Mouse (Mus musculus) hindbrain, embryonic 15.5 days (tissue): ENCODE data around the gene Flywch1. TPM values are rescaled to one million over a fixed set of nuclear protein-coding genes. Genes with fewer than 3 reads are reported as not detected.

Source experiments
- ATAC-seq: fragments of 200-750 bp; cut with Nextera tagmentation; 2 replicates; pipeline ENCODE4 v1.8.0; 2017; ENCODE audit warnings: low read depth, moderate number of reproducible peaks, moderate TSS enrichment; ENCODE audit not compliant: low FRiP score
- H3K27ac ChIP-seq: fragments of 300-500 bp; sonication (generic); replicated peaks from 2 replicates; pipeline ENCODE4 v1.5.1; 2015; ENCODE audit warnings: mild to moderate bottlenecking, inconsistent platforms
- H3K27me3 ChIP-seq: fragments of 300-500 bp; sonication (generic); 2 replicates; pipeline ENCODE4 v1.6.1; 2015; ENCODE audit warnings: control low read depth, inconsistent platforms
- H3K36me3 ChIP-seq: fragments of 300-500 bp; sonication (generic); 2 replicates; pipeline ENCODE4 v1.6.1; 2015; ENCODE audit warnings: control low read depth, inconsistent platforms
- H3K4me1 ChIP-seq: fragments of 300-500 bp; sonication (generic); replicated peaks from 2 replicates; pipeline ENCODE4 v1.6.1; 2015; ENCODE audit warnings: control low read depth, inconsistent platforms
- H3K4me2 ChIP-seq: fragments of 300-500 bp; sonication (generic); 2 replicates; pipeline ENCODE4 v1.6.1; 2015; ENCODE audit warnings: moderate library complexity, mild to moderate bottlenecking, inconsistent platforms
- H3K4me3 ChIP-seq: fragments of 300-500 bp; sonication (generic); 2 replicates; pipeline ENCODE4 v1.5.1; 2015; ENCODE audit warnings: mild to moderate bottlenecking, inconsistent platforms
- H3K9ac ChIP-seq: fragments of 300-500 bp; sonication (generic); 2 replicates; pipeline ENCODE4 v1.6.1; 2015; ENCODE audit warnings: inconsistent platforms
- H3K9me3 ChIP-seq: fragments of 300-500 bp; sonication (generic); 2 replicates; pipeline ENCODE4 v1.6.1; 2016; ENCODE audit warnings: control low read depth, inconsistent platforms
- WGBS: fragments of 180-500 bp; shearing (Covaris S2); methylation state at CpG from one replicate; pipeline ENCODE4 v1.1.7; 2015; 5-methylcytosine and 5-hydroxymethylcytosine counted together
- polyA plus RNA-seq: library from polyadenylated mRNA; unstranded; fragments of >200 nt; fragmentation: Nextera tagmentation; extraction: Ambion mirVana; gene quantifications from 2 replicates; pipeline ENCODE4 v1.2.1, GENCODE M21; 2015

Gene Flywch1
- polyA plus RNA-seq, 1 experiment from 2014 or later: 209 TPM

- Histone ChIP-seq H3K27ac (no peak overlapping the region), H3K4me2 (no peak overlapping the region), H3K36me3 (0 out of 2 replicates have a peak, but pooled peaks cover 3% of the 10 kb centered on the region), H3K4me3 (no peak overlapping the region), H3K9me3 (no peaks in the 10 kb centered on the region), H3K27me3 (no peaks in the 10 kb centered on the region), H3K4me1 (peaks cover 7% of the 10 kb centered on the region), H3K9ac (no peak overlapping the region)
- no peak for ATAC-seq
- 82% methylated on average over 7 of the region's 7 CpGs for WGBS
Measured at GRCm38 (mm10) chr17:23797316-23797715, 25.9 kb upstream of the Flywch1 start.

DNA sequence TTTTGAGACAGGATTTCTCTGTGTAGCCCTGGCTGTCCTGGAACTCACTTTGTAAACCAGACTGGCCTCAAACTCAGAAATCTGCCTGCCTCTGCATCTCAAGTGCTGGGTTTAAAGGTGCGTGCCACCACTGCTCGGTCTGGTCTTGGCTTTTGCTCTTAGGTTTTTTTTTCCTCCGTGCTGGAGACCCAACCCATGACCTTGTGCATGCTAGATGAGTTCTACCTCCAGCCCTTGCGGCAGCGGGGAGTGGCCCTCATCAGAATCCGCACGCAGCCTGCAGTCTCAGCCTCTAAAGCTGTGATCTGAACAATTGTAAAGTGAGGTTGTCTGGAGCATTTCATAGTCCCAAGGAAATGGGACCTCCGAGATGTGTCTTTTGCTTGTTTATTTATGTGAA, 23.9 kb upstream of the Flywch1 start:
- no peak overlapping the region for H3K9ac ChIP-seq
- H3K27me3 ChIP-seq: no peaks in the 10 kb centered on the region
- H3K4me1 ChIP-seq: peaks cover 24% of the 10 kb centered on the region
- no peaks in the 10 kb centered on the region for H3K9me3 ChIP-seq
- H3K4me2 ChIP-seq: no peak overlapping the region
- 97% methylated on average over 8 of the region's 8 CpGs for WGBS
- no peak for ATAC-seq
- 0 out of 2 replicates have a peak, but pooled peaks cover 3% of the 10 kb centered on the region for H3K36me3 ChIP-seq
- no peak overlapping the region for H3K4me3 ChIP-seq
- no peak overlapping the region for H3K27ac ChIP-seq

DNA sequence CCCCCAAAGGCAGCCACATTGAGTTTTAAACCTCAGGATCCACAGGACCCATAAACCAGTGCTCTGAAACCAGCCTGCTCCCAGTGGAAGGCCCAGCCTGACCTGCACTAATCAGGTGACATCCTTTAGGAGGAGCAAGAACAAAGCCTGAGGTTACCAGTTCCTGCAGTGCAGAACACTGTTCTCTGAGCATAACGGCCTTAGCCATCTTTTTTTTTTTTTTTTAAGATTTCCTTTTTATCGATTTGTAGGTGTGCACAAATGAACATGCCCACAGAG, 19.6 kb upstream of the Flywch1 start:
- 48% methylated on average over 2 of the region's 2 CpGs for WGBS
- Histone ChIP-seq H3K36me3 (no peaks in the 10 kb centered on the region), H3K27me3 (no peaks in the 10 kb centered on the region), H3K9ac (peak overlapping the region; percentile 77), H3K4me3 (peak overlapping the region; percentile 47), H3K9me3 (no peaks in the 10 kb centered on the region), H3K4me1 (peaks cover 37% of the 10 kb centered on the region), H3K4me2 (peak overlapping the region; percentile 75), H3K27ac (peak overlapping the region; percentile 92)
- ATAC-seq: no peak

DNA sequence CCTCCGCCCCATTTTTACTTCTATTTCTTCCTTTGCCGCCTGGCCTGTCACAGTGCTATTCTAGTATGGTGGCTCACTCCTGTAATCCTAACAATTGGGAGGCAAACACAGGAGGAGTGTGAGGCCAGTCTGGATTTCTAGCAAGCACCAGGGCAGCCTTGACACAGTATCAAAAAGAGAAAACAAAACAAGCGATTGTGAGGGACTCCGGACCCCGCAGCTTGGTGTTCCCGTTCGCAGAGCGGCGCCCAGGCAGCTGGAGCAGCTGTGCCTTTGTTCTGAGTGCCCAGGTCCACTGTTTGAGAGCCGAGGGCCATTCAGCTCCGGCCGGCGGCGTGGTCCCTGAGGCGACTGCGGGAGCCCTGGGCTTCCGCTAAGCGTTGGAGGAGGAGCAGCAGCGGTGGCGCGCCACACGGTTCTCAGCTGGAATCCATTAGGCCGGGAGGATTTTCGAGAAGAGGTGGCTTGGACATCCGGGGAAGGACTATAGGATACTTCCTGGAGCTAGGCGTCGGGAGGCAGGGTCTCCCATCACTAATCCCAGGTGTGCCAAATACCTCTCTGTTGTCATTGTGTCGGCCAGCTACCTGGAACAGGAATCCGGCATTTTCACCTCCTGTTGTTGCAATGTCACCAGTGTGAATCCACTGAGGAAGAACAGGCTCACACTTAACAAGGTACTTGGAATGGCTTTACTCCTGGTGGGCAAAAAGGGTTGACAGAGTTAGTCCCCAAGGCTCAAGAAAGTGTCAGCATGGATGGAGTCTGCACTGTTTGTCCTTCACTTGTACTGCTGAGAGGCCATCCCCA, 19.1 kb upstream of the Flywch1 start, which contains the start of gene Srrm2:
Gene Srrm2 (plus strand): TSS at position 264 of the 810 bp plus-strand sequence.
- Histone ChIP-seq H3K4me2 (peak within 1 kb of the TSS; percentile 75), H3K4me1 (peaks cover 37% of the 10 kb centered on the region), H3K4me3 (peak within 1 kb of the TSS; percentile 47), H3K27me3 (no peaks in the 10 kb centered on the region), H3K9me3 (no peaks in the 10 kb centered on the region), H3K9ac (peak within 1 kb of the TSS; percentile 77), H3K27ac (peak within 1 kb of the TSS; percentile 92), H3K36me3 (no peaks in the 10 kb centered on the region)
- ATAC-seq: peak; percentile 13; the same call in 1 of the 2 replicates
- WGBS: 2% methylated on average over 29 of the region's 29 CpGs

DNA sequence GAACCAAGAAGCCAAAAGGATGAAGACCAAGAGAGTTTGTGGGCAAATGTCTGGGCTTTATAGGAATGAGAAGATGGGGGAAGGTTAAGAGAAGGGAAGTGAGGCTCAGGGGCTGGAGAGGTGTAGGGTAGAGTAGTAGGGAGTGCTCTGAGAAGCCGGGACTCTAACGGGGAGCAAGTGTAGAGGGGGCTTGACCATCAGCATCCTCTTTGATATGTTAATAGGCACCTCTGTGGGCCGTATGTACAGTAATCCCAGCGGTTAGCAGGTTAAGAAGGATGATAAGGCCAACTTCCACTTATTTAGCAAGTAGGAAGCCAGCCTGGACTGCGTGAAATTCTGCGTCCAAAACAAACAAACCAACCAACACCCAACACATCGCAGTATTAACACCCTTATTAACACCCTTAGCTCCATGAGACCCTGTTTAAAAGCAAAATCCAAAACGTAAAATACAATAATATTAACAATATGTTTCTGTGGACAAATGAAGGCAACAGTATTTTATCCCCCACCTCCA, 18.4 kb upstream of the Flywch1 start:
- no peak for ATAC-seq
- no peaks in the 10 kb centered on the region for H3K9me3 ChIP-seq
- H3K36me3 ChIP-seq: no peaks in the 10 kb centered on the region
- peak overlapping the region; percentile 92 for H3K27ac ChIP-seq
- H3K4me1 ChIP-seq: peaks cover 44% of the 10 kb centered on the region
- 15% methylated on average over 8 of the region's 8 CpGs for WGBS
- peak overlapping the region; percentile 77 for H3K9ac ChIP-seq
- H3K27me3 ChIP-seq: no peaks in the 10 kb centered on the region
- H3K4me2 ChIP-seq: peak overlapping the region; percentile 75
- peak overlapping the region; percentile 47 for H3K4me3 ChIP-seq

GRCm38 (mm10) chr17:23788973-23789372, 17.6 kb upstream of the Flywch1 start:
- H3K4me1 ChIP-seq: peaks cover 44% of the 10 kb centered on the region
- H3K27ac ChIP-seq: no peak overlapping the region
- no peaks in the 10 kb centered on the region for H3K36me3 ChIP-seq
- no peaks in the 10 kb centered on the region for H3K9me3 ChIP-seq
- H3K4me3 ChIP-seq: no peak overlapping the region
- no peak for ATAC-seq
- WGBS: 93% methylated on average over 4 of the region's 4 CpGs
- H3K4me2 ChIP-seq: no peak overlapping the region
- no peak overlapping the region for H3K9ac ChIP-seq
- no peaks in the 10 kb centered on the region for H3K27me3 ChIP-seq

DNA sequence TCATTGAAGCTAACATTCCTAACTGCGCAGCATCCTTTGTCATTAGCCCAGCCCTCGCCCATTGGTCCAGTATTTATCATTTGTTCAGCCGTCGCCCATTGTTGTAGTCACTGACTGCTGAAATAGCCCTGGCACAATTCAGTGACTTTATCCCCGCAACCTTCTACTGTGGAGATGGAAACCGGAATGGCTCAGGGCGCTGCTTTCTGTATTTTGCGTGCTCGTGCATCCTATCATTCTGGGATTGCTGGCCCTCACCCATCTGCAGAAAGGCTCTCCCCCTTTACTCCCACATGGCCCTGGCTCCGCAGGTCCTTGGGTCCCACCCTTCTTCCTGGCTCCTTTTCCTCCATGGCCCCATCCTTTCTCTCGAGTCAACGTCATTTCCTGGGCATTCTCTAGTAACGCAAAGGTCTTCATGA, 15.1 kb upstream of the Flywch1 start:
- H3K9me3 ChIP-seq: no peaks in the 10 kb centered on the region
- peak overlapping the region; percentile 95 for H3K27ac ChIP-seq
- H3K4me1 ChIP-seq: peaks cover 31% of the 10 kb centered on the region
- H3K27me3 ChIP-seq: no peaks in the 10 kb centered on the region
- WGBS: 7% methylated on average over 13 of the region's 13 CpGs
- peak overlapping the region; percentile 77 for H3K4me3 ChIP-seq
- peak; percentile 74 for ATAC-seq
- peak overlapping the region; percentile 82 for H3K9ac ChIP-seq
- peak overlapping the region; percentile 75 for H3K4me2 ChIP-seq
- no peaks in the 10 kb centered on the region for H3K36me3 ChIP-seq

GRCm38 (mm10) chr17:23785561-23786471, 14.4 kb upstream of the Flywch1 start, which contains the start of gene Flywch2:
Gene Flywch2, minus strand, starts transcription at chr17:23786081.
- H3K9ac ChIP-seq: peak within 1 kb of the TSS; percentile 82
- H3K27me3 ChIP-seq: no peaks in the 10 kb centered on the region
- 2% methylated on average over 43 of the region's 43 CpGs for WGBS
- peak within 1 kb of the TSS; percentile 77 for H3K4me3 ChIP-seq
- no peaks in the 10 kb centered on the region for H3K9me3 ChIP-seq
- no peaks in the 10 kb centered on the region for H3K36me3 ChIP-seq
- ATAC-seq: peak; percentile 93
- peak within 1 kb of the TSS; percentile 75 for H3K4me2 ChIP-seq
- H3K27ac ChIP-seq: peak within 1 kb of the TSS; percentile 95
- peaks cover 25% of the 10 kb centered on the region for H3K4me1 ChIP-seq

- Histone ChIP-seq H3K4me2 (no peak overlapping the region), H3K9ac (no peak overlapping the region), H3K4me3 (no peak overlapping the region), H3K36me3 (no peaks in the 10 kb centered on the region), H3K9me3 (no peaks in the 10 kb centered on the region), H3K27me3 (no peaks in the 10 kb centered on the region), H3K4me1 (peaks cover 11% of the 10 kb centered on the region), H3K27ac (no peak overlapping the region)
- ATAC-seq: no peak
Measured at GRCm38 (mm10) chr17:23783352-23783751, 11.9 kb upstream of the Flywch1 start.

GRCm38 (mm10) chr17:23778447-23778846, 7.0 kb upstream of the Flywch1 start:
- WGBS: 74% methylated on average over 2 of the region's 2 CpGs
- no peak for ATAC-seq
- Histone ChIP-seq H3K4me3 (no peak overlapping the region), H3K27ac (no peak overlapping the region), H3K4me2 (no peak overlapping the region), H3K27me3 (no peaks in the 10 kb centered on the region), H3K9me3 (no peaks in the 10 kb centered on the region), H3K9ac (no peak overlapping the region), H3K36me3 (no peaks in the 10 kb centered on the region), H3K4me1 (peaks cover 7% of the 10 kb centered on the region; the same call in 1 of the 2 replicates)

- Histone ChIP-seq H3K9ac (no peak overlapping the region), H3K27me3 (no peaks in the 10 kb centered on the region), H3K4me1 (peaks cover 8% of the 10 kb centered on the region; the same call in 1 of the 2 replicates), H3K4me2 (no peak overlapping the region), H3K27ac (no peak overlapping the region), H3K36me3 (no peaks in the 10 kb centered on the region), H3K9me3 (no peaks in the 10 kb centered on the region), H3K4me3 (no peak overlapping the region)
- ATAC-seq: no peak
- WGBS: 91% methylated on average over 2 of the region's 2 CpGs
Measured at GRCm38 (mm10) chr17:23777141-23777540, 5.7 kb upstream of the Flywch1 start.

DNA sequence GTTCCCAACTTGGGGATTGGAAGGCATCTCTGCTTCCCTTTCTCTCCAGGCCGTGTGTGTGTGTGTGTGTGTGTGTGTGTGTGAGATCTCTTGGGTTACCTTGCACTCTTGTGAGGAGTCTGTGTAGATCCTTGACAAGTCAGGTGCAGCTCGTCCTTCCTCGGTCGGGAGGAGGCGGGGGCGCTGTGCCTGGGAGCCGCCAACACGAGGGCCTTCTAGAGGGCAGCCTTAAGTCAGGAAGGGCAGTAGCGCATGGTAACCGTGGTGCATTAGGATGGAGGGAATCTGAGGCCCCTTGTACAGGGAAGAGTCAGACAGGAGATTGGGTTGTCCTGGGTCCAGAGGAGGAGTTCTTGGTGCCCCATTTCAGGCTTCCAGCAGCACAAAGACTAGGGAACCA, 4.8 kb upstream of the Flywch1 start:
- Histone ChIP-seq H3K27ac (no peak overlapping the region), H3K4me3 (no peak overlapping the region), H3K4me2 (no peak overlapping the region), H3K9me3 (no peaks in the 10 kb centered on the region), H3K9ac (no peak overlapping the region), H3K27me3 (no peaks in the 10 kb centered on the region), H3K4me1 (peaks cover 13% of the 10 kb centered on the region; the same call in 1 of the 2 replicates), H3K36me3 (no peaks in the 10 kb centered on the region)
- ATAC-seq: no peak
- WGBS: 78% methylated on average over 10 of the region's 10 CpGs
